Mouse (Mus musculus) liver, embryonic 14.5 days (tissue): ENCODE measurements around the gene Gm26897. TPM values are rescaled to one million over a fixed set of nuclear protein-coding genes. Genes with fewer than 3 reads are reported as not detected.

Source experiments
- ATAC-seq: fragments of 200-750 bp; cut with Nextera tagmentation; 2 replicates; pipeline ENCODE4 v1.8.0; 2017; ENCODE audit warnings: moderate number of reproducible peaks, mild to moderate bottlenecking, moderate library complexity; ENCODE audit not compliant: insufficient read depth
- DNase-seq, 3 experiments: peaks; one replicate each; pipeline ENCODE4 v3.0.0-alpha.2; 2012 to 2013; ENCODE audit warnings: low read depth in 3 of 3, low spot score in 3 of 3
- H3K27ac ChIP-seq: fragments of 300-500 bp; sonication (generic); 2 replicates; pipeline ENCODE4 v1.5.1; 2014; ENCODE audit warnings: moderate library complexity, mild to moderate bottlenecking, control low read depth, inconsistent platforms
- H3K27me3 ChIP-seq: fragments of 300-500 bp; sonication (generic); 2 replicates; pipeline ENCODE4 v1.6.1; 2014; ENCODE audit warnings: mild to moderate bottlenecking, low read length, moderate library complexity; ENCODE audit not compliant: control insufficient read depth, insufficient read depth
- H3K36me3 ChIP-seq: fragments of 300-500 bp; sonication (generic); replicated peaks from 2 replicates; pipeline ENCODE4 v1.6.1; 2014; ENCODE audit warnings: low read depth; ENCODE audit not compliant: control insufficient read depth, insufficient read depth
- H3K4me1 ChIP-seq, 2 experiments: fragments of 200-500 bp in 1 of 2; fragments of 300-500 bp in 1 of 2; sonication (generic) in 1 of 2; replicated peaks; 2 replicates each; pipeline ENCODE4 v1.6.1; 2012 to 2014; ENCODE audit warnings: antibody characterized with exemption in 1 of 2, inconsistent platforms in 1 of 2, low read length in 1 of 2; ENCODE audit not compliant: control insufficient read depth in 2 of 2, insufficient read depth in 2 of 2
- H3K4me2 ChIP-seq: fragments of 300-500 bp; sonication (generic); 2 replicates; pipeline ENCODE4 v1.6.1; 2014; ENCODE audit warnings: low read depth, mild to moderate bottlenecking, control low read depth, moderate library complexity
- H3K4me3 ChIP-seq, 2 experiments: fragments of 200-500 bp in 1 of 2; fragments of 300-500 bp in 1 of 2; sonication (generic) in 1 of 2; 2 replicates each; pipeline ENCODE4 v1.5.1; 2012 to 2014; ENCODE audit warnings: low read depth in 2 of 2, low read length in 2 of 2, mild to moderate bottlenecking in 2 of 2, control low read depth in 1 of 2, inconsistent platforms in 1 of 2, moderate library complexity in 1 of 2; ENCODE audit not compliant: insufficient read depth in 1 of 2
- H3K9ac ChIP-seq: fragments of 300-500 bp; sonication (generic); replicated peaks from 2 replicates; pipeline ENCODE4 v1.6.1; 2014; ENCODE audit warnings: mild to moderate bottlenecking, control low read depth, moderate library complexity
- H3K9me3 ChIP-seq: fragments of 300-500 bp; sonication (generic); 2 replicates; pipeline ENCODE4 v1.6.1; 2016; ENCODE audit warnings: low read length, mixed read lengths; ENCODE audit not compliant: control insufficient read depth
- CTCF ChIP-seq: IDR thresholded peaks from 2 replicates; pipeline ENCODE4 v1.5.1; 2016; ENCODE audit warnings: antibody characterized with exemption, low read depth, control low read depth
- EP300 ChIP-seq: IDR thresholded peaks from 2 replicates; pipeline ENCODE4 v1.6.1; 2016; ENCODE audit warnings: antibody characterized with exemption, low read depth
- WGBS: fragments of 180-500 bp; shearing (Covaris S2); extraction: QIAGEN DNeasy Blood & Tissue Kit; methylation state at CpG from one replicate; pipeline ENCODE4 v1.1.7; 2014; ENCODE audit not compliant: insufficient replicate concordance; 5-methylcytosine and 5-hydroxymethylcytosine counted together
- polyA plus RNA-seq, 2 experiments: library from polyadenylated mRNA; depleted of rRNA in 1 of 2; stranded (reverse) in 1 of 2; unstranded in 1 of 2; fragments of >200 nt; fragmentation: Nextera tagmentation in 1 of 2; extraction: Ambion mirVana in 1 of 2; gene quantifications; 2 replicates each; pipeline versions ENCODE4 v1.2.1 to v1.2.3; 2012 to 2014

The Gm26897 gene
- polyA plus RNA-seq, 2 experiments = not detected

DNA sequence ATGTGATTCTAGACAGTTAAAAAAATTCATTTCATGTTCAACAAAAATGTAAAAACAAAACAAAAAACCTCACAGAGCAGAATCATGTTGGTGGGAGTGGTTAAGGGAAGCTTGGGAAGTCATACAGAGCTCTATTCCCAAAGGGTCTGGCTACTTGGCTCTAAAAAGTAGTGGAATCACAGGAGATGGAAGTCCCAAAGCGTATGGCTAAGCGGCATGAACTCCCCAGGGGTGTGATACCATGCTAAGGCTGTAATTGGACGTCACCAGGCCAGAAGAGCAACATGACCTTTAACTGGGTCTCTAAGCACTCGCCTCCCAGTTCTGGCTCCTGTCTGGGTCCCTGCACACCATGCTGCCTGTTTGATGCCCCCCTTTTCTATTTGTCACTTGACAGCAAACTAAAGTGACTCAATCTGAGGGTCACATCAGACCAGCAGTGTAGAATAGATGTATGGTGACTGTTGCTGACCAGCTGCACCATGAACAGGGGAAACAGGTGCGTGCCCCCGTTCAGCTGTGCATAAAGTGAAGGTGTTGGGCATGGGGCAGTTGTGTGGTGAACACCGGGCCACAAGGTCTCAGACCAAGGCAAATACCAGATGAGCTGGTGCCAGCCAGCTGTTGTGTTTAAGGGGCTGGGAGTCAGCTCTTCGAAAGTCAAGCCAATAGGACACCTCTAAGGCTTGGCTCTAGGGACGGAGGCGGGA, 46.2 kb downstream of the Gm26897 start:
- 59% methylated on average over 10 of the region's 10 CpGs for WGBS
- no peaks in the 10 kb centered on the region for H3K27me3 ChIP-seq
- ATAC-seq = no peak

More for the DNA sequence above, 46.2 kb downstream of the Gm26897 start:
- H3K9me3 ChIP-seq = no peaks in the 10 kb centered on the region
- H3K36me3 ChIP-seq = no peaks in the 10 kb centered on the region
- DNase-seq = no peak
- H3K4me2 ChIP-seq = no peak overlapping the region
- H3K27ac ChIP-seq = no peak overlapping the region
- H3K9ac ChIP-seq = no peak overlapping the region
- TF ChIP-seq EP300 = no peak
- no peak for TF ChIP-seq CTCF
- H3K4me3 ChIP-seq = no peak overlapping the region
- H3K4me1 ChIP-seq = no peaks in the 10 kb centered on the region
